Mouse (Mus musculus) ZHBTc4 (cell line): ENCODE measurements around the gene Gtpbp1.

ENCODE experiments used
- DNase-seq: peaks from one replicate; pipeline ENCODE4 v3.0.0-alpha.2; 2011; ENCODE audit warnings: low read depth, low spot score

The Gtpbp1 gene

DNA sequence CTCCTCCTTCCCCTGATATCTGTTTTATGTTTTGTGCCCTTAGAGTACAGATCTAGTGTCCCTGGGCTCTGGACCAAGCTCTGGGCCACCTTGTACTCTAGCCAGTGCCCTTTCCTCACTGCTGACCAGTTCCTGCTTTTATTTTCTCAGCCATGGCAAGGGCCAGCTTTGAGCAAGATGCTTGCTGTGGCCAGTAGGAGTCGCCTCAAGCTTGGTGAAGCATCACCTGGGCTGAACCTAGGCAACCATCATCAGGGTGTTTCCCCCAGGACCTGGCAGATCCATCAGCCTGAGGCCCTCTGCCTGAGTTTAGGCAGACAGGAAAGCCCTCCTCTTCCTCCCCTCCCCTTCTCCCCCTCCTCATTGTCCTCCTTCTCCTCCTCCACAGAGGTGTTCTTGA is 32.8 kb downstream of the Gtpbp1 start:
- DNase-seq, result peak; percentile 30

DNA sequence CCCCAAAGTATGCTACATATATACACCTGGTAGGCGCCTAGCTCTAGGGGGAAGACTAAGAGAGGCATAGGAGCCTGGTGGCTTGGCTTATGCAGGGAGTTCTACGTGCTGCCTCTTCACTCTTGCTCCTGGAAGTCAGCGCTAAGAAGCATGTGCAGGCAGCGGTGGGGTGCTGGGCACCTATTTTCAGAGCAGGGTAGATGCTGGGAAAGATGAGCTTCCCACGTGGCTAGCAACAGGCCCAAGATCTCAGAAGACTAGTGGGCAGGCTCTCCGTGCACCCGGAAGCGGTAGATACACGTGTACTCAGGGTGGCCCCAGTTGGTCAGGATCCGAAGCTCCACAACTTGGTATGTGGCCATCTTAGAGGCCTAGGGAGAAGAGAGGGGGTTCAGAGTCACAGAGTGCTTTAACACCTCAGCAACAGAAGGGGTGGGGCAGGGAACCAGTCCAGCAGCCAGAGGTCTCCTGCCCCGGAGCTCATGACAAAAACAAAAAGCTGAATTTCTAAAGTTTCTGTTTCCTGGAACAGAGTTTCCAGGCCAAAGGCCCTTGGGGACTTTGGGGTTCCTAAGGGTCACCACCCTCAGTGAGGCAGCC is 34.6 kb downstream of the Gtpbp1 start:
- DNase-seq, result no peak

DNA sequence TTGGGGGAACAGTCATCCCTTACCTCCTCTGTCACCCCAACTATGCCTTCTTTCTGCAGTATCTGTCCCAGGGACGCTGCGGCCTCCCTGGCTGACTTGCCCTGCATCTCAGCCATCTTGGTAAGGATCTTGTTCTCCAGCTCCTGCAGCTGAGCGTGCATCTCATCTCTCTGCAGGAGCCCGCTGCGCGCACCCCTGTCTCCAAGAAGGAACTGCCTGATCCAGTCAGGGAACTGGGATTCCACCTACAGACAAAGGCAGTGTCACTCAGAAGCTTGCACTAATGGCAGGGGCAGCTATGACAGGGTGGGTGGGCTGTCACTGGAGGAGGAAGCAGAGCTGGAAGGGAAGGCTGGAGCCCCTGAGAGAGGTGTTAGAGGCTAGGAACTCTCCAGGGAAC is 37.2 kb downstream of the Gtpbp1 start:
- DNase-seq, result no peak

DNA sequence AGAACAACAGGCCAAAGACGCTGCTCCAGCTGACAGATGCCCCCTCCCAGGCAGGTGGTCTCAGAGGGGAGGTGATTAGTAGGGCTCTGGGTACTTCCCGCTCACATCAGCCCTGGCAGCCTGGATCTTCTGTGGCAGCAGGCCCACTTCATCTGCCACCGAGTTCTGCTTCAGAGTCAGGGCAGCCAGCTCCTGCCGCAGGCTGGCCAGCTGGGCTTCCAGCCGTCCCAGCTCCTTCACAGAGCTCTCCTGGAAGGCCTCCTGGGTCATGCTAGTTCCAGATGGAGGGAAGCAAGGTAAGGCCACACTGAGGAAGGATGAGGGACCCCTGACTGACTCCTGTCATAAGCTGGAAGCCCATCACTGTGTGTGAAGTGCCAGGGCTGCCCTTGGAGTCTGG is 37.7 kb downstream of the Gtpbp1 start:
- DNase-seq, result no peak

DNA sequence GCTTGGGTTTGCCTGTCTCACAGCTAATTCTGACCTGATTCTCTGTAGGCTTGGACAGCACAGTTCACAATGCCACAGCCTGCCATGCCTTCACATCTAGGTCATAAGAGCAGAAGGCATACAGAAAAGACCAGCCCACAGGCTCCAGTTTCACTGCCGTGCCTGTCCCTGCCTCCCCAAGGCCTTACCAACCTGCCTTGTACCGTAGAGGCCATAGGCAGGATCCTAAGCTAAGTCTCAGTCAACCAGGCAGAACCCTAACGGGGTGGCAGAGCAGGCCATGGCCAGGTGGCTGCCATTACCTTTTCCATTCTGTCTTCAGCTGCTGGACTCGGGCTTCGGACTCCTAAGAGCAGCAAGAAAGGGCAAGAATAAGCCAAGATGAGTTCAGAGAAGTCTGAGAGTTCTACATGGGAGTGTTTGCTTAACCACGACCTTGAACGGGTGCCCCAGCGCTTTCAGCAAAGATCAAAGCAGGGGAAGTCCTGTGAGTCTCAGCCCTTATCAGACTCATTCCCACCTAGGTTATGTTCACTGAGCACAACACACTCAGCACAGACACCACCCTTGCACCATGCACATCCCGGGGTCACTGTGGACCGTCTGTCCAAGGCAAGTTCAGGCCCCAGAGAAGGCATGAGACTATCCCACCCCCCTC is 38.2 kb downstream of the Gtpbp1 start:
- no peak for DNase-seq

DNA sequence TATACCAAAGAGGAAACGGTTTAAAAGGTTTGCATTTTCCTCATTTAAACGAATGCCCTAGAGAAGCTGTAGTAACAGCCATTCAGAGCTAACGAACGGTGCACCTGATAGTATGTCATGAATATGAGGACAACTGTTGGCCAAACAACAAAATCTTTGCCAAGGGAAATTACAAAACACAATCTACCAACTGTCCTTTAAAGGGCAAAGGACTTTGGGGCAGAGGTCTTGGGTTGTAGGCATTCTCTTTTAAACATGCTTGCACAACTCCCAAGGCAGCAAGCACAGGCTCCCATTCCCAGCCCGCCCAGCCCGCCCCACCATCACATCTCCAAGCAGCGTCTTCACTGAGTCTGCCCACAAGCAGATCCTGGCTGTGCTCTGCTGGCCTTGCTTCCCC is 40.9 kb downstream of the Gtpbp1 start:
- no peak for DNase-seq

GRCm38 (mm10) chr15:79733192-79733591 is 42.5 kb downstream of the Gtpbp1 start:
- DNase-seq, result no peak

DNA sequence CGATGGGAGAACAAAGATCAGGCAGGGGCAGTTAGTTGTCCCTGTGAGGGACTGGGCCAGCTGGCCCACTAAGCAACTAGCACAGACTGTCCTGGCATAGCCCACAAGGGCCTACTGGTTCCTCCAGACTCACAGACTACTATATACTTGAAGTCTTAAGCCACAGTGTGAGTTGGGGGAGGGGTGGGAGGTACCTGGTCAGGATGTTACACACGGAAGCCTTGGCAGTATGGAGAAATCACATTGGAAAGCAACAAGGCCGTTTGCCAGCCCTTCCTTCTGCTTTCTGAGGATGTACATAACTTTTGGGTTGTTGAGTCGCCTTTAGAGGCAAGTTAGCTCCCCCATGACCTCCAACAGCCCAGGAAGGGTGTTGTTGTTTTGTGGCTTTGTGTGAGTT is 43.0 kb downstream of the Gtpbp1 start:
- DNase-seq, result no peak

GRCm38 (mm10) chr15:79734311-79734710 is 43.7 kb downstream of the Gtpbp1 start:
- DNase-seq, result no peak

DNA sequence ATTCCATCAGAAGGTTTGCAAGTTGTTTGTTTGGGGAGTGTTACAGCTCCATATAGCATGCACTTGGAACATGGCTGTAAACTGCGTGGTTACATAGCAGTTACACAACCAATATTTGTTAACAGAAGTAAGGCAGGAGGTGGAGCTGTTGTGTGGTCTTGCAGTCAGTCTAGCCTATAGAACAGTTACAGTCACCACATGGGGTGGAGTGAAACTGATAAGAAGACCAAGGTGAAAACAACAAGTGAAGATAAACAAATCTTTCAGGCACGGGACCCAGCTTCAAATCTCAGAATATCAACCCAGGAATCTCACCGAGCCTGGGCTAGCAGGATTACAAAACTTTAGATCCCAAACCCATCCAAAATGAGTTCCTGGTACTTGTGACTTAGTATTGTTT is 50.1 kb downstream of the Gtpbp1 start:
- DNase-seq, result no peak

- no peak for DNase-seq
Measured at GRCm38 (mm10) chr15:79741173-79741858, 50.7 kb downstream of the Gtpbp1 start.

GRCm38 (mm10) chr15:79741921-79742705 is 51.5 kb downstream of the Gtpbp1 start, which contains the start of gene Sun2:
Gene Sun2 (minus strand): TSS chr15:79742536.
- DNase-seq, result peak; percentile 85

GRCm38 (mm10) chr15:79742706-79743023 is 52.0 kb downstream of the Gtpbp1 start:
- DNase-seq, result no peak

GRCm38 (mm10) chr15:79744001-79744400 is 53.4 kb downstream of the Gtpbp1 start:
- DNase-seq, result peak; percentile 25

- DNase-seq, result peak; percentile 67
Measured at GRCm38 (mm10) chr15:79744742-79745141, 54.1 kb downstream of the Gtpbp1 start.

DNA sequence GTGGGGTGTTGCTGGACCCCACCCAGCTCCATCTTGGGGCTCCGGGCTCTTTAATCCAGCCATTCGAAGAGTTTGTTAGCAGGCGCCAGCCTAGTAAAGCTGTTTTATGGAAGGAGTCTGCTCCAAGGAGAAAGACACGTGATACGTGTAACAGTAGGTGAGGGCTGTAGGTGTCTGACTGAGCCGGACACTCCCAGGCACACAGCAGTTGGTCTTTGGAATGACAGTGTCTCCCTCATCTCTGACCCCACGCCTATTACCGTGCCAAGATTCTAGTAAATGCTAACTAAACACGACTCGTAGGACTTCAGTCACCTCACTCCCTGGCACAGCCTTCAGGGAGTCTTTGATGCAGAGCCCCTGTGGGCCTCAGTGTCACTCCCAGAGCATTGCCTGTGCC is 54.7 kb downstream of the Gtpbp1 start:
- peak; percentile 79 for DNase-seq

DNA sequence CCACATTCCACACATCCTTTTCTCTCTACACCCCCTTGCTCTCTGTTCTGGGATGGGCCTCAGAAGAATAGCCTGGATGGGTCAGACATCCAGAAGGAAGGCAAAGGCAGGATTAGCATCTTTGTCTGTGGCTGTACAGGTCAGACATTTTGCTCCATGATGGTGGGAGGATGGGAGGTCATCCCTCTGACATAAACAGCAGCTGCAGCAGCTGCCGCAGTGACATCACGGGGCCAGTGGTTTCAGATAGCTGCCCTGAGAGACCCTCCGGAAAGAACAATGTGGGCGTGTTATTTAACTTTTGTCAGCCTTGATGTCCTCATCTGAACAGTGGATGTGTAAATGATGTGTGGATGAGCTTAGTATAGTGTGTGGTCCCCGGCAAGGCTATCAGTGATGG is 55.2 kb downstream of the Gtpbp1 start:
- DNase-seq, result peak; percentile 45

DNA sequence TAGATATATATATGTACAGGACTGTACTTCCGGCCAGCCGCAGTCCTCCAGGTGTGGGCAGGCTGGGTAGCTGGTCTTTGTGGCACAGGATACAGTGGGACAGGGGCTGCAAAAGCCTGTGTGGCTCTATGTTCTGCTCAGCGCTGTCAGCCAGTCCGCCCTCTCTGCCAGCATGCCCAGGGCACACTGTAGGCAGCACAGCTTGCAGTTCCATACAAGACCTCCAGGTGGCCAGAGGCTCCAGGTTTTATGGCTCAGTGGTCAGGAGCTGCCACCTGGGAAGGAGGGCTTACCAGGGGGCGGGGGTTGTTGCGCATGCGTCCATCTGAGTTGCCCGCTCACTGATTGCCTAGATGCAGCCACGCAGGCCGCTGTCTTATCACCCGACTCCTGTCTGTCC is 57.4 kb downstream of the Gtpbp1 start:
- DNase-seq, result peak; percentile 97

- no peak for DNase-seq
Measured at GRCm38 (mm10) chr15:79749162-79749561, 58.5 kb downstream of the Gtpbp1 start.

DNA sequence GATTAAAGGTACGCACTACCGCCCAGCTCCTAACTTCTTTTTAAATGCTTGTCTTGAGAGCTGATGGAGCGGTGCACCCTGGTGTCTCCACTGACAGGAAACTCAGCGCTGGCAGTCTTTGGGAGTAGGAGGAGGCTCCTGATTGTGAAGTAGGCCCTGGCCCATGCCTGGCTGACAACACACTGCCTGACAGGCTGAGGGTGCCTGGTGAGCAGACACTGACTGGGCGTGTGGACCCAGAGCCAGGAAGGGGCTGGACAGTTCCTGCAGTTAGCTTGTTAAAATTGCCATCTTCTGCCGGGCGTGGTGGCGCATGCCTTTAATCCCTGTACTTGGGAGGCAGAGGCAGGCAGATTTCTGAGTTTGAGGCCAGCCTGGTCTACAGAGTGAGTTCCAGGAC is 59.6 kb downstream of the Gtpbp1 start:
- DNase-seq, result no peak

DNA sequence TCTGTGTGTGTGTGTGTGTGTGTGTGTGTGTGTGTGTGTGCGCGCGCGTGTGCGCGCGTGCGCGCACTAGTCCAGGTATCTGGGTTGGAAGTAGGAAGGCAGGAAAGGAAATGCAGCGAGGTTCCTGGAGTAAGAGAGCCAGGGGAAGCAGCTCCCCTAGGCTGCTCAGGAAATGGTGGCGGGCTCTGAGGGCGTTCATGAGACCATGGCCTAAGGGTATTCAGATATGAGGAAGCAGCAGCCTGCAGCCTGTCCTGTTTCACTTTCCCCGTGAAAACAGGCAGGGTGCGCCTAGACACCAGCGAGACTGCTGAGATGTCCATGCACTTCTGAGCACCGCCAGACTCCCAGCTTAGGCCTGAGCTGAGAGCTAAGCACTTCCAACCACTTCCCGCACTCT is 61.1 kb downstream of the Gtpbp1 start:
- DNase-seq, result peak; percentile 53

- DNase-seq, result peak; percentile 76
Measured at GRCm38 (mm10) chr15:79752742-79753419, 62.2 kb downstream of the Gtpbp1 start.
